Mouse (Mus musculus) liver, embryonic 16.5 days (tissue): ENCODE data around the gene Dscaml1. TPM values are rescaled to one million over a fixed set of nuclear protein-coding genes. Genes with fewer than 3 reads are reported as not detected.
A peak's percentile ranks its signal among the peaks of the same experiment; 100 is the strongest.

Experiments
- ATAC-seq: fragments of 200-750 bp; cut with Nextera tagmentation; 2 replicates; pipeline ENCODE4 v1.8.0; 2017; ENCODE audit warnings: low read depth, mild to moderate bottlenecking, moderate number of reproducible peaks, moderate library complexity
- H3K27ac ChIP-seq: fragments of 300-500 bp; sonication (generic); 2 replicates; pipeline ENCODE4 v1.5.1; 2014; ENCODE audit warnings: mild to moderate bottlenecking, low read length
- H3K27me3 ChIP-seq: fragments of 300-500 bp; sonication (generic); 2 replicates; pipeline ENCODE4 v1.6.1; 2014; ENCODE audit warnings: low read depth, low read length, mixed read lengths; ENCODE audit not compliant: control insufficient read depth, insufficient read depth
- H3K36me3 ChIP-seq: fragments of 300-500 bp; sonication (generic); 2 replicates; pipeline ENCODE4 v1.6.1; 2014; ENCODE audit warnings: mild to moderate bottlenecking; ENCODE audit not compliant: control insufficient read depth, insufficient read depth
- H3K4me1 ChIP-seq: fragments of 300-500 bp; sonication (generic); 2 replicates; pipeline ENCODE4 v1.6.1; 2014; ENCODE audit warnings: low read depth, low read length, mixed read lengths; ENCODE audit not compliant: control insufficient read depth
- H3K4me2 ChIP-seq: fragments of 300-500 bp; sonication (generic); 2 replicates; pipeline ENCODE4 v1.6.1; 2014; ENCODE audit warnings: low read depth, low read length, mixed read lengths
- H3K4me3 ChIP-seq: fragments of 300-500 bp; sonication (generic); 2 replicates; pipeline ENCODE4 v1.5.1; 2014; ENCODE audit warnings: low read depth, mild to moderate bottlenecking, low read length
- H3K9ac ChIP-seq: fragments of 300-500 bp; sonication (generic); 2 replicates; pipeline ENCODE4 v1.6.1; 2014; ENCODE audit warnings: low read depth, low read length
- H3K9me3 ChIP-seq: fragments of 300-500 bp; sonication (generic); replicated peaks from 2 replicates; pipeline ENCODE4 v1.6.1; 2016; ENCODE audit warnings: low read length; ENCODE audit not compliant: control insufficient read depth
- WGBS: fragments of 180-500 bp; shearing (Covaris S2); extraction: QIAGEN DNeasy Blood & Tissue Kit; methylation state at CpG from one replicate; pipeline ENCODE4 v1.1.7; 2014; ENCODE audit not compliant: insufficient replicate concordance; 5-methylcytosine and 5-hydroxymethylcytosine counted together
- polyA plus RNA-seq: library from polyadenylated mRNA; unstranded; fragments of >200 nt; fragmentation: Nextera tagmentation; extraction: Ambion mirVana; gene quantifications from 2 replicates; pipeline ENCODE4 v1.2.1, GENCODE M21; 2015

Dscaml1 gene
- polyA plus RNA-seq, 1 experiment from 2014 or later: not detected

DNA sequence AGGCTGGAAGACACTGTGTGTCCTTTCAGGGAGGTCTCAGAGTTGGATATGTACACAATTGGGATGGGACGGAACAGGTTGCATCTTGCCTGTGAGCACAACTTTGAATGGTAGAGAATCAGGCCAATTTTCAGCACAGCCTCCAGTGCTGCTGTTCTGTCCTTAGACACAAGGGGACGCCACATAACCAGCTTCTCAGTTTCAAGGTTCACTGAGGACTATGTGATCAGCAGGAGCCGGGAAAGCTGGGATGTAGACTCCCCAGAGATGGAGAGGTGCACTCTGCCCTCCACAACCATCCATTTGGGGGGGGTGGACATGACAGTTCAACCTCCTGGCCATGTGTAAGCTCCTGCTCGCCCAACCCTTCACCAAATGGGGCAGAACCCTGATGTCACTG, 10.5 kb upstream of the Dscaml1 start:
- H3K4me1 ChIP-seq: no peaks in the 10 kb centered on the region
- WGBS: 34% methylated on average over 4 of the region's 4 CpGs
- H3K4me2 ChIP-seq: no peak overlapping the region
- no peak overlapping the region for H3K9ac ChIP-seq
- no peaks in the 10 kb centered on the region for H3K9me3 ChIP-seq
- no peak for ATAC-seq
- H3K4me3 ChIP-seq: no peak overlapping the region
- H3K36me3 ChIP-seq: no peaks in the 10 kb centered on the region
- no peak overlapping the region for H3K27ac ChIP-seq
- no peaks in the 10 kb centered on the region for H3K27me3 ChIP-seq

DNA sequence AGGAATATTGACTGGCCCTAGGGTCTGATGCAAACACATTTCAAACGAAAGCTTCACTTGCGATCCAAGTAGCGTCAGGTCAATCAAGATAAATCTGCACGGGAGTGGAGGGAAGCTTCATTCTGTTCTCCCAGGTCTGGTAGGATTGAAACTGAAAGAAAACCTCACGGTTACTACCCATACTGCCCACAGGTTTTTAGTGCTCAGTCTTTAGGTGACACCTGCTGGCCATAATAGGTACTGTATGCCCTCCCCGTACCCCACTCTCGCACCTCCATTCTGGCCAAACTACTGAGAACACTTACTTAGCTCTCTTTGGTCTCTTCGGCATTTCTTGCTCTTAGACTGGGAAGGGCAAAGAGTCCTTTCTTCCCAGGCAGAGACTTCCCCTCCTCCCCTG, 9.2 kb upstream of the Dscaml1 start:
- Histone ChIP-seq H3K4me1 (no peaks in the 10 kb centered on the region), H3K9me3 (no peaks in the 10 kb centered on the region), H3K27ac (no peak overlapping the region), H3K36me3 (no peaks in the 10 kb centered on the region), H3K4me3 (peak overlapping the region; percentile 5; the same call in 1 of the 2 replicates), H3K4me2 (peak overlapping the region; percentile 33), H3K27me3 (no peaks in the 10 kb centered on the region), H3K9ac (no peak overlapping the region)
- WGBS: 9% methylated on average over 8 of the region's 8 CpGs
- ATAC-seq: no peak

DNA sequence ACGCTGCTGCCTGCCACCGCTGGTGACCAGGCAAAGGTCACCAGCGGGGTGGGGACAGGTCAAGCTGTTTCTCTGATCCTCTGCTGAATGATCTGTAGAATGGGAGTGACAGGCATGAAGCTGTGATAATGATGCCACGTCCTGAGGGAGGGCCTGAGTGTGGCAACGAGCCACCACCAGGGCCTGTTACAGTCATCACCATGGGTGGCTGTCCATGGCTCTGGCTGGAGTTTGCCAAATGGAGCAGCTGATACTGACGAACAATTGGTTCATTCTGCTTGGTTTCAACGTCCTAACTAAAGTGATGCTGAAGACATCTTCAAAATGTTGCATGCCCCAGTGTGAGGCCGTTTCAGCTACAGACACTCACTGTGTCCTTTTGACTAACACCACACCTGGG, 8.2 kb upstream of the Dscaml1 start:
- Histone ChIP-seq H3K4me3 (no peak overlapping the region), H3K27ac (no peak overlapping the region), H3K27me3 (no peaks in the 10 kb centered on the region), H3K36me3 (no peaks in the 10 kb centered on the region), H3K9ac (no peak overlapping the region), H3K9me3 (no peaks in the 10 kb centered on the region), H3K4me1 (no peaks in the 10 kb centered on the region), H3K4me2 (no peak overlapping the region)
- ATAC-seq: no peak
- WGBS: 56% methylated on average over 8 of the region's 8 CpGs

DNA sequence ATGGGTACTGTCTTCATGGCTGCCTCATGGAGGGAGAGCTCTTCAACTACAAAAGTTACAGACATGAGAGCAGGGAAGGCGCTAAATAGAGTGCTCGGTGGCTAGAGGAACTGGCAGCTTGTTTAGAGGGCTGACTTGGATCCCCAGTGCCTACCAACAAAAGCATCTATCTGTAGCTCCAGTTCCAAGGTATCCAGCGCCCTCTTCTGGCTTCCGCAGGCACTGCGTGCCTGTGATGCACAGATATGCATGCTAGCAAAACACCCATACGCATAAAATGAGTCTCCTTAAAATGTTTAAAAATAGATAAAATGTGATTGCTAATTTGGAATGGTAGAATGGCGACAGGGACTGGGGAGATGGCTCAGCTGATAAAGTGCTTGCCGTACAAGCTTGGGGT, 5.2 kb upstream of the Dscaml1 start:
- H3K36me3 ChIP-seq: no peaks in the 10 kb centered on the region
- H3K27me3 ChIP-seq: no peaks in the 10 kb centered on the region; the same call in 1 of the 2 replicates
- H3K4me3 ChIP-seq: no peak overlapping the region
- no peaks in the 10 kb centered on the region for H3K9me3 ChIP-seq
- no peak overlapping the region for H3K27ac ChIP-seq
- H3K4me1 ChIP-seq: no peaks in the 10 kb centered on the region
- no peak for ATAC-seq
- no peak overlapping the region for H3K4me2 ChIP-seq
- no peak overlapping the region for H3K9ac ChIP-seq
- whole genome bisulfite sequencing: 47% methylated on average over 8 of the region's 8 CpGs

DNA sequence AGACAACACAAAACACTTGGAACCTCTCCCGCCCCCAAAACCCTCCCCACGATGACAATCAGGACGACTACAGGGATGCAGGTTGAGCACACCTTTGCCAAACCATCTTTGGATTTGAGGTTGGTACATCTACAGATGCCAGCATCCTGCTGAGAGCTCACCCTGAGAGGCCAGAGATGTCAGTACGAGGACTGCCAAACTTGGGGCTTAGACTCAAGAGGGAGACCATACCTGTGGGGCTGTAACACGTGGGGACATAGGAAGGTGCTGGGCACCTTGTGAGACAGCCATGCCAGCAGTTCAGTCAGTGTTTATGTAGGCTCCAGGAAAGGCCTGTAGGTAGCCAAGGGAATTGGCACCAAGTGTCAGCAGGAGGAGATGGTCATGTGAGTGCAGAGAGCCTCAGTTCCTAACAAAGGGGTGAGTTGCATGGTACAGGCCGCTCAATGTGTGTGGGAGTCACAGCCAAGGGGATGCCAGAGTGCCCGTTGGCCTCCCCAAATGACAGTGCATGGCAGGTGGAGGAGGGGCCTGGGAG, 3.6 kb upstream of the Dscaml1 start:
- ATAC-seq: no peak
- no peak overlapping the region for H3K27ac ChIP-seq
- H3K27me3 ChIP-seq: no peaks in the 10 kb centered on the region; the same call in 1 of the 2 replicates
- H3K4me2 ChIP-seq: no peak overlapping the region
- H3K4me1 ChIP-seq: no peaks in the 10 kb centered on the region
- H3K9ac ChIP-seq: no peak overlapping the region
- H3K9me3 ChIP-seq: no peaks in the 10 kb centered on the region
- no peaks in the 10 kb centered on the region for H3K36me3 ChIP-seq
- 48% methylated on average over 7 of the region's 7 CpGs for WGBS
- no peak overlapping the region for H3K4me3 ChIP-seq

DNA sequence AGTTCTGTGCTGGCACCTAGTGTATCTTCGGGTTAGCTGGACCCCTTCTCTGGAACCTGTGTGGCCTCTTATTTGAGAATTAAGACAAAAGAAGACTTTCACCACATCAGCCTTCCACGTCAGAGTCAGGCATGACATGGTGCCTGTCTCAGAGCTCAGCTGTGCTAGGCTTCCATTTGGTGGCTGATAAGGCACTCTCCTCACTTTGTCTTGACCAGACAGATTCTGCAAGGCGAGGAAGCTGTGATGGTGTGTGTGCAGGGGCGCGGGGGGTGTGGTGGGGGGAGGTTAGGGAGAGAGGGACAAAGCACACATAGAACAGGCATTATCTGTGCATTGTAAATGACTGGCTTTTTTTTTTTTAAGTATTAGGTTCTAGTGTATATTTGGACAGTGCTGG, 3.0 kb downstream of the Dscaml1 start:
- H3K27ac ChIP-seq: no peak overlapping the region
- no peaks in the 10 kb centered on the region for H3K9me3 ChIP-seq
- no peaks in the 10 kb centered on the region for H3K36me3 ChIP-seq
- 13% methylated on average over 5 of the region's 5 CpGs for WGBS
- H3K4me1 ChIP-seq: no peaks in the 10 kb centered on the region
- H3K4me3 ChIP-seq: no peak overlapping the region
- no peak overlapping the region for H3K4me2 ChIP-seq
- no peak for ATAC-seq
- peaks cover 43% of the 10 kb centered on the region for H3K27me3 ChIP-seq
- no peak overlapping the region for H3K9ac ChIP-seq

DNA sequence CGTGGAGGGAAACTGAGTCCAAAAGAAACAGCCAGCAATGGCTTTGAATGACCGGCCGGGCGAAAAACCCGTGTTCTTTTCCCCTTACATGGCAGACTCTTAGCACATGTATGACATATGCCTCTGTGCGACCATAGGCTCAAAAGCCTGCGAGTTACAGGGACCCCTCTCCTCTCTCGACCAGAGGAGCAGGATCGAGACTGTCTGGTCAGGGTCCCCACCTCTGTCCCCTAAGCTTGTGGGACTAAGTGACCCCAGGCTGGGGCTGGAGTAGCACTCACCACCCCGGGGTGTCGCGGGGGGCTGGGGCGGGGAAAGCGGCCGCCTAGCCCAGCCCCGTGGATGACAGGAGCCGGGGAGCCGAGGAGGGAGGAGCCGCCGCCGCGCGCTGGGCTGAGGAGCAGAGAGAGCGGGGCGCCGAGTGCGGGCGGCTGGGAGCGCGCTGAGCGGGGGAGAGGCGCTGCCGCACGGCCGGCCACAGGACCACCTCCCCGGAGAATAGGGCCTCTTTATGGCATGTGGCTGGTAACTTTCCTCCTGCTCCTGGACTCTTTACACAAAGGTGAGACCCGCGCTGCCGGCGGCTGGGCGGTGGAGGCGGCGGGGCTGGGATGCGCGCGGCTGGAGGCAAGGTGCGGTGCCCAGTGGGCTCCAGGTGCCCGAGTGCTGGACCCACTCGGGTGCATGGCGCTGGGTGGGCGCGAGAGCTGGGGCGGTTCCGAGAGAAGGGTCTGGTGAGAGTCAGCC, 3.7 kb downstream of the Dscaml1 start:
- H3K36me3 ChIP-seq: no peaks in the 10 kb centered on the region
- WGBS: 3% methylated on average over 52 of the region's 54 CpGs
- H3K27me3 ChIP-seq: peaks cover 43% of the 10 kb centered on the region
- no peak overlapping the region for H3K27ac ChIP-seq
- no peak for ATAC-seq
- H3K9ac ChIP-seq: no peak overlapping the region
- H3K4me2 ChIP-seq: no peak overlapping the region
- no peaks in the 10 kb centered on the region for H3K9me3 ChIP-seq
- H3K4me3 ChIP-seq: no peak overlapping the region
- no peaks in the 10 kb centered on the region for H3K4me1 ChIP-seq

DNA sequence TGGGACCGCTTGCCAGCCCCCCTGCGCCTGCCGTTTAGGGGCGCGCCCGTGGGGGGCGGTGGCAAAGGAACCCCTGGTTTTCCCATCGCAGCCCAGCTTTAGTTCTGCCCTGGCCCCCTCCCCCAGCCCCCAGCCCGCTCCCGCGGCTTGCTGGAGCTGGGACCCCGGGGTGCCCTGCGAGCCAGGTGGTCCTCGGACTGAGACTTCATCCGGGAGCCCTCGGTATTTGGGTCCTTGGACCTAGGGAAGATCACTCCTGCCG, 4.2 kb downstream of the Dscaml1 start:
- no peaks in the 10 kb centered on the region for H3K9me3 ChIP-seq
- no peak overlapping the region for H3K27ac ChIP-seq
- no peak overlapping the region for H3K4me2 ChIP-seq
- H3K27me3 ChIP-seq: peaks cover 43% of the 10 kb centered on the region
- no peak for ATAC-seq
- H3K4me1 ChIP-seq: no peaks in the 10 kb centered on the region
- H3K4me3 ChIP-seq: no peak overlapping the region
- H3K36me3 ChIP-seq: no peaks in the 10 kb centered on the region
- no peak overlapping the region for H3K9ac ChIP-seq
- 5% methylated on average over 17 of the region's 17 CpGs for WGBS

DNA sequence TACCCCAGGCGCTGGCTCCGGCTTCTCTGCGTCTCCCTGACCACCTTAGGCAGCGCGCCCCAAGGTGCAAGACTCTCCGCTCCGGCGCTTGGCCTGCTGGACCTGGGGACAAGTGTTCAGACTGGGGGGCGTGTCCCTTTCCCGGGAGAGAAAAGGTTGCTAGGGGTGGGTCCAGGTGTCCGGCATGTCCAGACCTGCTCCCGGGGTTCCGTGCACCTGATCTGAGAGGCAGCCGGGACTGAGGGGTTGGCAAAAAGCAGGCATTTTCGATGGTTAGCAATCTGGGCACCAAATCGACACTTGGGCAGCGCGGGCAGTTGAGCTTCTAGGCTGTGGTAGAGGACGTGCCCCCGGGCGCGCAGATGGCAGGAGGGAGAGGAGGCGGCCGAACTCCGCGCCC, 4.7 kb downstream of the Dscaml1 start:
- WGBS: 5% methylated on average over 26 of the region's 26 CpGs

More for the DNA sequence above, 4.7 kb downstream of the Dscaml1 start:
- Histone ChIP-seq H3K9ac (no peak overlapping the region), H3K4me1 (no peaks in the 10 kb centered on the region), H3K36me3 (no peaks in the 10 kb centered on the region), H3K4me3 (no peak overlapping the region), H3K27ac (no peak overlapping the region), H3K9me3 (no peaks in the 10 kb centered on the region), H3K4me2 (no peak overlapping the region), H3K27me3 (peaks cover 43% of the 10 kb centered on the region)
- no peak for ATAC-seq
